Mouse (Mus musculus): Measurements from ENCODE around the gene Nos2.
"Not testable (repeated sequence)": the region's sequence is repeated elsewhere in the genome, so short reads cannot be mapped to it uniquely, and the experiment has no call there.

The Nos2 gene

GRCm38 (mm10) chr11:78989206-78989605, 68.6 kb downstream of the Nos2 start:
- not testable (repeated sequence) for DNase-seq (ENCODE audit: low spot score in 2 of 2)

GRCm38 (mm10) chr11:78990096-78990495, 69.5 kb downstream of the Nos2 start:
- DNase-seq (ENCODE audit: low spot score in 2 of 2), result no peak

- DNase-seq (ENCODE audit: low spot score in 2 of 2), result not testable (repeated sequence)
Measured at GRCm38 (mm10) chr11:78990875-78991543, 70.4 kb downstream of the Nos2 start.

GRCm38 (mm10) chr11:78999118-78999517, 78.5 kb downstream of the Nos2 start:
- no peak for DNase-seq (ENCODE audit: low spot score in 2 of 2)

GRCm38 (mm10) chr11:79001871-79002270, 81.3 kb downstream of the Nos2 start:
- DNase-seq (ENCODE audit: low spot score in 2 of 2), result no peak

- no peak for DNase-seq (ENCODE audit: low spot score in 2 of 2)
Measured at GRCm38 (mm10) chr11:79002551-79002951, 82.0 kb downstream of the Nos2 start.

GRCm38 (mm10) chr11:79003053-79003768, 82.6 kb downstream of the Nos2 start:
- DNase-seq (ENCODE audit: low spot score in 2 of 2), result no peak

- DNase-seq (ENCODE audit: low spot score in 2 of 2), result no peak
Measured at GRCm38 (mm10) chr11:79003769-79004638, 83.4 kb downstream of the Nos2 start.

GRCm38 (mm10) chr11:79005578-79006394, 85.2 kb downstream of the Nos2 start:
- DNase-seq (ENCODE audit: low spot score in 2 of 2), result no peak

- no peak for DNase-seq (ENCODE audit: low spot score in 2 of 2)
Measured at GRCm38 (mm10) chr11:79006417-79006816, 85.8 kb downstream of the Nos2 start.

GRCm38 (mm10) chr11:79007356-79007755, 86.8 kb downstream of the Nos2 start:
- DNase-seq (ENCODE audit: low spot score in 2 of 2), result not testable (repeated sequence)

GRCm38 (mm10) chr11:79008007-79008775, 87.6 kb downstream of the Nos2 start:
- DNase-seq (ENCODE audit: low spot score in 2 of 2), result no peak

- DNase-seq (ENCODE audit: low spot score in 2 of 2), result no peak
Measured at GRCm38 (mm10) chr11:79008891-79009290, 88.3 kb downstream of the Nos2 start.
